Mouse (Mus musculus): ENCODE results near the gene Eif5. TPM values are rescaled to one million over a fixed set of nuclear protein-coding genes. Genes with fewer than 3 reads are reported as not detected.

Eif5 gene
- total RNA-seq, 2 experiments from 2014 or later: 270 to 278 TPM

- intact Hi-C loops (cut with DNase I): no loop called here
- no peak for DNase-seq
Observed at GRCm38 (mm10) chr12:111560286-111560685, 22.5 kb downstream of the Eif5 start.

DNA sequence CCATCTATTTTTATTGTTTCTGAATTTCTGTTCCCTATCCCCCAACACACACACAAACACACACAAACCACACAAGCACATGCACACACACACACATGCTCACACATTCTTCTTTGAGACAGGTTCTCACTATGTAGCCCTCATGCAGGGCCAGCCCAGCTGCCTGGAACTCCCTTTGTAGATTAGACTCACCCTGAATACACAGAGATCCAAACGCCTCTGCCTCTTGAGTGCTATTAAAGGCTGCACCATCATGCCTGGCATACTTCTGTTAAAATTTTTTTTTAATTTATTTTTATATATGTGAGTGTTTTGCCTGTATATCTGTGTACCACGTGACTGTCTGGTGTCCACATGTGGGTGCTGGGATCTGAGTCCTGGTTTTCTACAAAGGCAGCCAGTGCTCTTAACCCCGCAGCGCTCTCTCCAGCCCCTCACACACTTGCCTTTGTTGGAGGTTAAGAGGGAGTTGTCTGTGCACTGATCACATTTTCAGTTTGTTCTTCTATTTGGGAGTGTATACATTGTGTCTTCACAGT, 24.5 kb downstream of the Eif5 start:
- intact Hi-C loops (cut with DNase I): no loop called here
- DNase-seq: no peak

GRCm38 (mm10) chr12:111563076-111563629, 25.3 kb downstream of the Eif5 start:
- DNase-seq: no peak
- intact Hi-C loops (cut with DNase I): no loop called here

GRCm38 (mm10) chr12:111565363-111565762, 27.5 kb downstream of the Eif5 start:
- intact Hi-C loops (cut with DNase I): no loop called here
- DNase-seq: no peak

DNA sequence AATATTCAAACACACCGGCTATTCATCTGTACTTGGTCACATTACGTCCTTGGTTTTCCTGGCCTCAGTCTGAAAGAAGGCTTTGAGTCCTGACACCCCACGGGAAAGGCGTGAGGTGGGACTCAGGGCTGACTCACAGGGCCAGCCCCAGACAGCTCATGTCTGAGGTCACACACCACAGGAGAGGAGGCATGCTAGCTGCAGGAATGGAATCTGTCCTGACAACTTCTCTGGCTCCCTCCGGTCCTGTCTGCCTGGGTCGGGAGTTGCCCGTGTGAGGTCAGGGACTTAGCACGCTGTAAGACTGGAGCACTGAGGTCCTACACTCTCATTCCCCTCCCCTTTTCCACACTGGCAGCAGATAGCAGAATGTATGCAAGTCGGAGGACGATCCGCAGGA, 31.0 kb downstream of the Eif5 start:
- DNase-seq: no peak
- intact Hi-C loops (cut with DNase I): no loop called here

DNA sequence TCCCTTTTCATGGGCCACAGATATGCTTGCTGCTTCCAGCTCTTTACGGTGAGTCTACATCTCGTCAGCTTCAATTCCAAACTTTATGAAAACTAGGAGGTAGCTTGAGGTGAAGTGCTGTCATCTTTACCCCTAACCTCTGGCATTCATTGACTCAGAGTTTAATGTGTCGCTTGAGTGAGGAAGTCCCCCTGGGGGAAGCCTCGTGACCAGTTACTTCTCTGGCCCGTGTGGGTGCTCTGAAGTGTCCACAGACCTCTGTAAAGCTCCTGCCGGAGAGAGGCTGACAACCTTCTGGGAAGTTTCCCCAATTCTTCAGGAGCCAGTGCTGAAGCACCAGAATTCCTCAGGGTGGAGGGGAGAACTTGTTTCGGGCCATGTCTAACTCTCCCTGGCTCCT, 34.6 kb downstream of the Eif5 start:
- DNase-seq: no peak
- intact Hi-C loops (cut with DNase I): no loop called here

DNA sequence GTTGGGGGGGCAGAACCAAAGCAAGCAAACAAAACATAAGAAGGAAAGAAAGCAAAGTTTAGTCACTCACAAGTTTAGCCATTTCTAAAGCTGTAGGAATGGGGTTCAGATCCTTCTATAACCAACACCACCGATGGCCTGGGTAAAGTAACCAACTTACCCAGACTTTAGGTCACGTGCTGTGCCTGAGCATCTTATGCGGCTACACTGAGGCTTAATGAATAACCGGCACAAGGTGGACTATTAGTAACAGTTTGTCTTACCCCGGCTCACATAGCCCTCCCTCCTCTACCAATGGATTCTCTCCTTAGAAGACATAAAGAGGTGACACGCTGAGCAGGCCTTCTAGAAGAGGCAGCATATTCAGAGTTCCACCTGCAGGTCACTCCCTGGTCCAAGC, 35.5 kb downstream of the Eif5 start:
- intact Hi-C loops (cut with DNase I): no loop called here
- no peak for DNase-seq

DNA sequence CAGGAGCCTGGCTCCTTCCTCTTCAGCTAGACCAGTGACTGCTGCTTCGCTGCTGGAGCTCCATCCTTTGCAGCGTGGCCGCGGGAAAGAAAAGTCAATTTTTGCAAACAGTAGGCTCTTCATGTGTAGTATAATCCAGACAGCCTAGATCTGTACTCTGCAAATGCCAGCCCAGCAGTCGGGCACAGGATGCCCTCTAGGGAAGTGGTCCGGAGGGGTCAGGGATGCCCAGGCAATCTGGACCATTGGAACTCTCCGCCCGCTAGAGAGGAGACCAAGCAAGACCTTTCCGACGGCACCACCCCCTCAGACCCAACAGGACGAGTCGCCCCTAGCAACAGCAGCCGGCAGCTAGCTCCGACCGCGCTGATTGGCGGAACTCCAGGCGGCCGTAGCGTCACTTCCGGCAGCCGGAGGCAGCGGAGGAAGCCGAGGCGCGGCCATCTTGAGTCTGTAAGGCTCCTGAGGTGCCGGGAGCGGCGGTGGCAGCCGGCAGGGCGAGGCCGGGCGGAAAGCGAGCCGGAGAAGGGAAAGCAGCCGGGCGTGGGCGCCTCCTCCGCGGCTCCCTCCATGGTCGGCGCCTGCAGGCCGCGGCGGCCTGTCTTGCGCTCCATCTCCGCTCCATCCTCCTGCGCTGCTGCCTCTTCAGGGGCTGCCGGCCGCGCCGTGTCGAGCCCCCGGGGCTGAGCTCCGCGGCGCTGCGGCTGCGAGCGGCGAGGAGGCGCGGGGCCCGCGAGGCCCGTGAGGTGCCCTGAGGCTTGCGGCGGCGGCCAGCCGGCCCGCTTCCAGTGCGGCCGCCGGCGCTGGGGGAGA, 36.5 kb downstream of the Eif5 start, which contains the start of gene Mark3:
Gene Mark3 (plus strand): TSS at position 450 of the 813 bp plus-strand sequence.
- DNase-seq: peak; percentile 98
- intact Hi-C loops (cut with DNase I): no loop called here

DNA sequence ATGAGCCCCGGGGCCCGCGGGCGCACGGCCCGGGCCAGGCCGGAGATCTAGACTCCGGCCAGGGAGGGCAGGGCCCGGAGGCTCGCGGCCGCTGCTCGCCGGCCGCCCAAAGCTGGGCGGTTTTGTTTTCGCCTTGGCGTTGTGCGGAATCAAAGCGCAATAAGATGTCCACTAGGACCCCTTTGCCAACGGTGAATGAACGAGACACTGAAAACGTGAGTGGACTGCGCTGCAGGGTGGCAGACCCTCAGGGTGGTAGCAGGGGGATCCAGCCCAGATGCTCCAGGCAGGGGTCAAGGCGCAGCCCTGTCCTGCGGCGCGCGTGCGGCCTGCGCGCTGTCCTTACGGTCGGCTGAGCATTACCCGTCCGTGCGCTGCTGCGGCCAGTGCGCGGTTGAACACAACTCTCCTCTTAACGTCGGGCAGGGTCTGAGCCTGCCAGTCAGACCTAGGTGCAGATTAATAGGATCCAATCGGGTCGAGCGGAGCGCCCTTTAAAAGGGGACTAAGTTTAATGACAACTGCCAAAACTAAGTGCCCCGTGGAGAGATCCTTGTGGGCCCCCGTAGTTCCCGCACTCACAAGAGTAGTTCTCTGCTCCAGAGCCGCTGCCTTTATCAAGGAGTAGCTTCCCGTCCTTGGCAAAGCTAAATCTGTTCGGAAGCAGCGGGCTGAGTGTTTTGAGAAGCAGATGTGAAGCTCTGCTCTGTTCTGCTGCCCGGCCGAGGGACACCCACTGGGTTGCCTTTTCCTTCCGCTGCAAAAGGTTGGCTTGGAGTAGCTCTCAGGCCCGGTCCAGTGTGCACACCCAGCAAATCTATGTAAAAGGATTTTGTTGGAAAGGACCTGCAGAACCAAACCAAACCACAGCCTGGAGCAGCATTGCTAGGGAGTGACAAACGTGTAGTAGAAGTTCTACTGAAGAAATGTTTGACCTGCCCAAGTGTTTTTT, 37.3 kb downstream of the Eif5 start:
- peak; percentile 56 for DNase-seq
- intact Hi-C loops (cut with DNase I): no loop called here

DNA sequence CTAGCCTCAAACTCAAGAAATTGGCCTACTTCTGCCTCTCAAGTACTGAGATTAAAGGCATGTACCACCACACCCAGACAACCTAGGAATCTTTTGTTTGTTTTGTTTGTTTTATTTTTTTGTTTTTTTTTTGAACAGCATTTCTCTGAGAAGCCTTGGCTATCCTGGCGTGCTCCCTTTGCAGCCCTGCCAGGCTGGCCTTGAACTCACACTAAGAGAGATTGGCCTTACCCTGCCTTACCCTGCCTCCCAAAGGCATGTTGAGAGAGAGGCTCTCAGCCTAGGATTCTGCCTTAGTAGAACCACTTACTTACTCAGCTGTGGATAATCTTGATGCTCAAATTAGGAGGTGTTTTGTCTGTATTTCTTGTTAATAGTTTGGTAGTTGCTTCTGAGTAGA, 45.2 kb downstream of the Eif5 start:
- no peak for DNase-seq
- intact Hi-C loops (cut with DNase I): no loop called here

- intact Hi-C loops (cut with DNase I): no loop called here
- no peak for DNase-seq
Observed at GRCm38 (mm10) chr12:111584401-111584800, 46.6 kb downstream of the Eif5 start.

DNA sequence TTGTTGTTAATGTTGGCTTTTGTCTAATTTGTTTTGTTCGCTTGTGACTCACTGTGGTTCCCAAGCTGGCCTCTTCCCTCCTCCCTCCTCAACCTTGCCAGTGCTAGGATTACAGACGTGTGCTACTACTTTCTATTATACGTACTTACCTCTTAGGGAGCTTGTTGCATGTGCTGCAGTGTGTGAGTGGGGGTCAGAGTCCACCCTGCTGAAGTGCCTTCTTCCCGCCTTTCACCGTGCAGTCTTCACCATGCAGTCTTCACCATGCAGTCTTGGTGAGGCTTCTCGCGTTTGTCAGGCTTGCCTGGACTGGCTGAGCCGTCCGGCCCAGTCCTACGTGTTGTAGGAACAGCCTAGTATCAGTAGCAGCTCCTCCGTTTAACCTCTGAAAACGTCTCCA, 49.4 kb downstream of the Eif5 start:
- no peak for DNase-seq
- intact Hi-C loops (cut with DNase I): no loop called here

- intact Hi-C loops (cut with DNase I): no loop called here
- DNase-seq: no peak
Observed at GRCm38 (mm10) chr12:111592407-111593021, 54.7 kb downstream of the Eif5 start.

DNA sequence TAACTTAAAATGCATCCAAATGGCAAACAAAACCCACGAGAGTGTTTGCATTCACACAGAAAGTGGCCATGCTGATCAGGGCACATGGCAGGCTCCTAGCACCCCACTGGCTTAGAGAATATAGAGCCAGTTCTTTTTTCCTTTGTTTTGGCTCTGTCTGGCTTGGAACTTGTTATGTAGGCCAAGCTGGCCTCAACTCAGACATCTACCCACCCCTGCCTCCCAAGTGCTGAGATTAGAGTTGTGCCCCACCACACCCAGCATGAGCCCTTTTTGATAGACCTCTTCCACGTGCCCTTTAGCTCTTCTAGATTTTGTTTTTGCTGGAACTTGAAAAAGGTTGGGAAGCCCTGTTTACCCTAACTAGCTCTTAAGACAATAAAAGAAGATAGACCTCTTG, 56.0 kb downstream of the Eif5 start:
- DNase-seq: no peak
- intact Hi-C loops (cut with DNase I): no loop called here

Other genes starting within 250 kb of the Eif5 start
- gene Cdc42bpb, start 160.3 kb upstream of the Eif5 start, total RNA-seq (2021): 100 to 1,000 TPM; 153 to 168 TPM
- 1 to 10 TPM; 1.4 to 4.0 TPM for gene Lbhd2, start 131.2 kb upstream of the Eif5 start, total RNA-seq (2021)
- gene Exoc3l4, start 121.0 kb upstream of the Eif5 start, total RNA-seq (2021): 1 to 10 TPM in 1 of 2 experiments, under 1 TPM in 1; 0.62 to 1.6 TPM
- under 1 TPM; 0.38 to 0.50 TPM for gene Tnfaip2, start 95.5 kb upstream of the Eif5 start, total RNA-seq (2021)
- gene Gm266, start 52.2 kb upstream of the Eif5 start, total RNA-seq (2021): 1 to 10 TPM; 2.2 to 2.8 TPM
- gene Mark3, start 36.5 kb downstream of the Eif5 start, total RNA-seq (2021): 100 to 1,000 TPM; 139 to 141 TPM
- 100 to 1,000 TPM; 638 to 668 TPM for gene Ckb, start 134.3 kb downstream of the Eif5 start, total RNA-seq (2021)
- gene Trmt61a, start 140.1 kb downstream of the Eif5 start, total RNA-seq (2021): 10 to 100 TPM; 21.3 to 22.0 TPM
- gene Bag5, start 175.2 kb downstream of the Eif5 start, total RNA-seq (2021): 10 to 100 TPM; 42.0 to 43.6 TPM
- 10 to 100 TPM; 27.0 to 33.0 TPM for gene Apopt1, start 175.2 kb downstream of the Eif5 start, total RNA-seq (2021)
- 100 to 1,000 TPM; 716 to 729 TPM for gene Klc1, start 220.8 kb downstream of the Eif5 start, total RNA-seq (2021)

All from left cerebral cortex, postnatal 4 days (tissue).